Mouse (Mus musculus) adrenal gland, postnatal 25 days (tissue): ENCODE measurements around the gene 1600014C10Rik. TPM values are rescaled to one million over a fixed set of nuclear protein-coding genes. Genes with fewer than 3 reads are reported as not detected.

ENCODE experiments used
- DNase-seq: peaks from one replicate; pipeline ENCODE4 v3.0.0; 2021; ENCODE audit warnings: mixed read lengths
- long read RNA-seq: library from polyadenylated mRNA; stranded (forward); transcript quantifications from one replicate; pipeline ENCODE4 v2.0.0, GENCODE M21; 2021
- total RNA-seq: library from RNA; stranded (reverse); gene quantifications from 2 replicates; pipeline ENCODE4 v1.2.3, GENCODE M21; 2021

Gene 1600014C10Rik
- total RNA-seq, result 31.1 and 39.9 TPM in 2 replicates
- long read RNA-seq, transcript 1600014C10Rik-204 (3 exons, 3,341 nt), result minor isoform, 40 of 181 reads
- long read RNA-seq, transcript 1600014C10Rik-208 (3 exons, 2,326 nt), result minor isoform, 10 of 181 reads
- long read RNA-seq, transcript 1600014C10Rik-205 (3 exons, 3,283 nt), result major isoform, 100 of 181 reads
- long read RNA-seq, partial matches to known transcripts, result 3 of 181 reads
- long read RNA-seq, other reads (novel, unspliced or antisense), result 25 of 181 reads

GRCm38 (mm10) chr7:38182962-38183687 lies at the start of gene 1600014C10Rik:
1600014C10Rik (plus strand) TSS chr7:38183217.
- DNase-seq, result peak; percentile 55

GRCm38 (mm10) chr7:38134471-38134870 lies 48.5 kb upstream of the 1600014C10Rik start:
- DNase-seq, result no peak

- DNase-seq, result no peak
Measured at GRCm38 (mm10) chr7:38140324-38140723, 42.7 kb upstream of the 1600014C10Rik start.

GRCm38 (mm10) chr7:38141747-38142545 lies 41.1 kb upstream of the 1600014C10Rik start:
- peak; percentile 84 for DNase-seq

- DNase-seq, result no peak
Measured at GRCm38 (mm10) chr7:38147477-38147876, 35.5 kb upstream of the 1600014C10Rik start.

GRCm38 (mm10) chr7:38151706-38152312 lies 31.2 kb upstream of the 1600014C10Rik start:
- DNase-seq, result no peak

GRCm38 (mm10) chr7:38152571-38152970 lies 30.4 kb upstream of the 1600014C10Rik start:
- DNase-seq, result no peak

- no peak for DNase-seq
Measured at GRCm38 (mm10) chr7:38155829-38156228, 27.2 kb upstream of the 1600014C10Rik start.

- DNase-seq, result no peak
Measured at GRCm38 (mm10) chr7:38158764-38159458, 24.1 kb upstream of the 1600014C10Rik start.

GRCm38 (mm10) chr7:38161438-38161837 lies 21.6 kb upstream of the 1600014C10Rik start:
- DNase-seq, result no peak

- DNase-seq, result no peak
Measured at GRCm38 (mm10) chr7:38163433-38164050, 19.5 kb upstream of the 1600014C10Rik start.

- DNase-seq, result peak; percentile 10
Measured at GRCm38 (mm10) chr7:38166930-38167645, 15.9 kb upstream of the 1600014C10Rik start.

GRCm38 (mm10) chr7:38167724-38168141 lies 15.3 kb upstream of the 1600014C10Rik start:
- peak; percentile 41 for DNase-seq

- no peak for DNase-seq
Measured at GRCm38 (mm10) chr7:38173871-38174270, 9.1 kb upstream of the 1600014C10Rik start.

- DNase-seq, result peak; percentile 23
Measured at GRCm38 (mm10) chr7:38174321-38175148, 8.5 kb upstream of the 1600014C10Rik start.

- DNase-seq, result no peak
Measured at GRCm38 (mm10) chr7:38176056-38176455, 7.0 kb upstream of the 1600014C10Rik start.

- no peak for DNase-seq
Measured at GRCm38 (mm10) chr7:38179896-38180295, 3.1 kb upstream of the 1600014C10Rik start.

GRCm38 (mm10) chr7:38181366-38181765 lies 1.7 kb upstream of the 1600014C10Rik start:
- DNase-seq, result no peak

- DNase-seq, result peak; percentile 92
Measured at GRCm38 (mm10) chr7:38182596-38182961, 438 bp upstream of the 1600014C10Rik start.
